Mouse (Mus musculus) monocyte, adult 5-6 weeks (primary cell): ENCODE data around the gene Mapk3. TPM values are rescaled to one million over a fixed set of nuclear protein-coding genes. Genes with fewer than 3 reads are reported as not detected.

Source experiments
- total RNA-seq: library from RNA; stranded (forward); fragments of 200-1000, 200-491, 200-594 nt; gene quantifications from 3 replicates; pipeline ENCODE4 v1.2.3, GENCODE M21; 2017

Mapk3 gene
- total RNA-seq, 1 experiment from 2014 or later, result 55.3 TPM

Other genes with a start within 250 kb of the Mapk3 start
- 127 to 175 TPM (median 140 TPM) in 3 replicates for gene Eif3c, start 193.2 kb upstream of the Mapk3 start, total RNA-seq
- gene Apobr, start 174.7 kb upstream of the Mapk3 start, total RNA-seq, result 124 to 141 TPM (median 133 TPM) in 3 replicates
- gene Cln3, start 173.8 kb upstream of the Mapk3 start, total RNA-seq, result 74.9 to 128 TPM (median 92.8 TPM) in 3 replicates
- gene Il27, start 164.7 kb upstream of the Mapk3 start, total RNA-seq, result 8.3 to 10.4 TPM (median 9.8 TPM) in 3 replicates
- 212 to 314 TPM (median 272 TPM) in 3 replicates for gene Nupr1, start 128.7 kb upstream of the Mapk3 start, total RNA-seq
- gene Sgf29, start 110.3 kb upstream of the Mapk3 start, total RNA-seq, result 37.5 to 42.9 TPM (median 42.9 TPM) in 3 replicates
- 1.2 to 4.9 TPM in 2 of 3 replicates, not detected in the other for gene Sult1a1, start 83.2 kb upstream of the Mapk3 start, total RNA-seq
- gene Bola2, start 64.2 kb upstream of the Mapk3 start, total RNA-seq, result 68.4 to 80.5 TPM (median 78.3 TPM) in 3 replicates
- 3.0 to 6.2 TPM (median 6.1 TPM) in 3 replicates for gene Slx1b, start 63.8 kb upstream of the Mapk3 start, total RNA-seq
- 1,450 to 2,051 TPM (median 1,984 TPM) in 3 replicates for gene Coro1a, start 51.8 kb upstream of the Mapk3 start, total RNA-seq
- 18.3 to 26.4 TPM (median 23.7 TPM) in 3 replicates for gene Gdpd3, start 6.7 kb downstream of the Mapk3 start, total RNA-seq
- gene Ypel3, start 17.4 kb downstream of the Mapk3 start, total RNA-seq, result 139 to 175 TPM (median 161 TPM) in 3 replicates
- 2.0 to 3.8 TPM (median 2.2 TPM) in 3 replicates for gene Tbx6, start 21.9 kb downstream of the Mapk3 start, total RNA-seq
- gene Ppp4c, start 32.9 kb downstream of the Mapk3 start, total RNA-seq, result 235 to 253 TPM (median 240 TPM) in 3 replicates
- 12.6 TPM in 1 of 3 replicates, not detected in the others for gene Fam57b, start 38.1 kb downstream of the Mapk3 start, total RNA-seq
- not detected in 3 replicates for gene 4930451I11Rik, start 72.0 kb downstream of the Mapk3 start, total RNA-seq
- gene Doc2a, start 87.8 kb downstream of the Mapk3 start, total RNA-seq, result not detected in 3 replicates
- gene Hirip3, start 102.4 kb downstream of the Mapk3 start, total RNA-seq, result 11.0 to 39.0 TPM (median 11.8 TPM) in 3 replicates
- gene Ino80e, start 102.8 kb downstream of the Mapk3 start, total RNA-seq, result 19.2 to 46.1 TPM (median 34.5 TPM) in 3 replicates
- 37.9 to 49.8 TPM (median 38.3 TPM) in 3 replicates for gene Taok2, start 125.1 kb downstream of the Mapk3 start, total RNA-seq
- gene Tmem219, start 163.3 kb downstream of the Mapk3 start, total RNA-seq, result 37.3 to 57.4 TPM (median 43.2 TPM) in 3 replicates
- gene Kctd13, start 169.3 kb downstream of the Mapk3 start, total RNA-seq, result 7.9 to 31.1 TPM (median 16.9 TPM) in 3 replicates
- gene Asphd1, start 190.0 kb downstream of the Mapk3 start, total RNA-seq, result not detected in 3 replicates
- gene Sez6l2, start 191.0 kb downstream of the Mapk3 start, total RNA-seq, result 0.64 to 3.6 TPM (median 1.3 TPM) in 3 replicates
- 43.2 to 53.6 TPM (median 43.9 TPM) in 3 replicates for gene Cdipt, start 216.3 kb downstream of the Mapk3 start, total RNA-seq
- gene Cdiptos, start 216.5 kb downstream of the Mapk3 start, total RNA-seq, result 2.8 to 9.8 TPM (median 5.5 TPM) in 3 replicates